Mouse (Mus musculus) heart, embryonic 14.5 days (tissue): ENCODE measurements around the gene Podxl2. TPM values are rescaled to one million over a fixed set of nuclear protein-coding genes. Genes with fewer than 3 reads are reported as not detected.

Experiments used
- ATAC-seq: fragments of 200-750 bp; cut with Nextera tagmentation; 2 replicates; pipeline ENCODE4 v1.8.0; 2017; ENCODE audit warnings: low read depth, moderate TSS enrichment; ENCODE audit not compliant: insufficient number of reproducible peaks, insufficient read depth, low FRiP score
- H3K27ac ChIP-seq, 2 experiments: fragments of 200-500 bp in 1 of 2; fragments of 300-500 bp in 1 of 2; sonication (generic) in 1 of 2; replicated peaks in 1 of 2; 2 replicates each; pipeline ENCODE4 v1.5.1; 2012 to 2014; ENCODE audit warnings: low read depth in 2 of 2, low read length in 2 of 2, control low read depth in 1 of 2, mild to moderate bottlenecking in 1 of 2, mixed read lengths in 1 of 2; ENCODE audit not compliant: control insufficient read depth in 1 of 2, insufficient read depth in 1 of 2
- H3K27me3 ChIP-seq: fragments of 300-500 bp; sonication (generic); 2 replicates; pipeline ENCODE4 v1.6.1; 2014; ENCODE audit warnings: mild to moderate bottlenecking, low read length, control low read depth; ENCODE audit not compliant: control insufficient read depth, insufficient read depth
- H3K36me3 ChIP-seq: fragments of 300-500 bp; sonication (generic); 2 replicates; pipeline ENCODE4 v1.6.1; 2014; ENCODE audit warnings: mild to moderate bottlenecking, control low read depth, low read length, mixed read lengths; ENCODE audit not compliant: control insufficient read depth, insufficient read depth
- H3K4me1 ChIP-seq, 2 experiments: fragments of 200-500 bp in 1 of 2; fragments of 300-500 bp in 1 of 2; sonication (generic) in 1 of 2; 2 replicates each; pipeline ENCODE4 v1.6.1; 2012 to 2014; ENCODE audit warnings: low read length in 2 of 2, control low read depth in 1 of 2, mixed read lengths in 1 of 2; ENCODE audit not compliant: control insufficient read depth in 2 of 2, insufficient read depth in 2 of 2
- H3K4me2 ChIP-seq: fragments of 300-500 bp; sonication (generic); 2 replicates; pipeline ENCODE4 v1.6.1; 2014; ENCODE audit warnings: mild to moderate bottlenecking, low read length
- H3K4me3 ChIP-seq, 2 experiments: fragments of 200-500 bp in 1 of 2; fragments of 300-500 bp in 1 of 2; sonication (generic) in 1 of 2; 2 replicates each; pipeline ENCODE4 v1.5.1; 2012 to 2014; ENCODE audit warnings: low read length in 2 of 2, mild to moderate bottlenecking in 2 of 2, control low read depth in 1 of 2, low read depth in 1 of 2, moderate library complexity in 1 of 2; ENCODE audit not compliant: control insufficient read depth in 1 of 2, insufficient read depth in 1 of 2
- H3K9ac ChIP-seq: fragments of 300-500 bp; sonication (generic); 2 replicates; pipeline ENCODE4 v1.6.1; 2014; ENCODE audit warnings: mild to moderate bottlenecking, low read length
- H3K9me3 ChIP-seq: fragments of 300-500 bp; sonication (generic); 2 replicates; pipeline ENCODE4 v1.6.1; 2016; ENCODE audit warnings: low read length, control low read depth; ENCODE audit not compliant: control insufficient read depth
- WGBS: fragments of 180-500 bp; shearing (Covaris S2); extraction: QIAGEN DNeasy Blood & Tissue Kit; methylation state at CpG from one replicate; pipeline ENCODE4 v1.1.7; 2014; 5-methylcytosine and 5-hydroxymethylcytosine counted together
- polyA plus RNA-seq: library from polyadenylated mRNA; unstranded; fragments of >200 nt; fragmentation: Nextera tagmentation; extraction: Ambion mirVana; gene quantifications from 2 replicates; pipeline ENCODE4 v1.2.1, GENCODE M21; 2014

Podxl2 gene
- polyA plus RNA-seq, 1 experiment from 2014 or later = 51.6 TPM

- H3K27ac ChIP-seq = no peak overlapping the region
- ATAC-seq = no peak
- no peak overlapping the region for H3K9ac ChIP-seq
- H3K9me3 ChIP-seq = no peaks in the 10 kb centered on the region
- WGBS = 82% methylated on average over 6 of the region's 6 CpGs
- H3K36me3 ChIP-seq = peaks cover 47% of the 10 kb centered on the region
- H3K4me2 ChIP-seq = no peak overlapping the region
- H3K4me1 ChIP-seq = peaks cover 15 to 31% of the 10 kb centered on the region in 2 experiments
- no peak overlapping the region for H3K4me3 ChIP-seq
- H3K27me3 ChIP-seq = no peaks in the 10 kb centered on the region
Observed at GRCm38 (mm10) chr6:88909151-88909550, 34.3 kb upstream of the Podxl2 start.

GRCm38 (mm10) chr6:88906369-88907108 lies 31.7 kb upstream of the Podxl2 start:
- H3K9me3 ChIP-seq = no peaks in the 10 kb centered on the region
- H3K36me3 ChIP-seq = peaks cover 36% of the 10 kb centered on the region
- no peak overlapping the region for H3K4me3 ChIP-seq
- WGBS = 14% methylated on average over 16 of the region's 16 CpGs
- no peak overlapping the region; the same call in 1 of the 2 replicates for H3K9ac ChIP-seq
- H3K27ac ChIP-seq = no peak overlapping the region
- H3K27me3 ChIP-seq = no peaks in the 10 kb centered on the region
- peaks cover 19 to 40% of the 10 kb centered on the region in 2 experiments for H3K4me1 ChIP-seq
- 0 out of 2 replicates have a peak, but pooled peaks have one; percentile 26 for ATAC-seq
- H3K4me2 ChIP-seq = peak overlapping the region; percentile 46

DNA sequence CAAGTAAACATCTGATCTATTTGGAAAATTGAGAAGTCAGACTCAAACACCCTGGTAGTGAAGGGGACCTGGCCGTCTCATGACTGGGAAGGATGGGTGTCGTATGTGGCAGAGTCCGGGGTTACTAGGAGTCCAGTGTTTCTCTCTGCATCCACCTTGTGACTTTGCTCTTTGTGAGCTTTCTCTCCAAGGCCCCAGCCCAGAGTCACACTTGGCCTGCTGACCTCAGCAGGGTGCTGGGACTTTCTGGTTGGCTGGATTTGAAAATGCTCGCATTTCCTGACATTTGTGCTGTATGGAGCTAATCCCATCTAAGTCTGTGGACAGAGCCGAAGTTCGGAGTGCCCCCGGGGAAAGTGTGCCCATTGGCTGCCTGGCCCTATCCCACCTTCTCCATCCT lies 30.2 kb upstream of the Podxl2 start:
- ATAC-seq = no peak
- Histone ChIP-seq H3K4me1 (peaks cover 22 to 47% of the 10 kb centered on the region in 2 experiments), H3K27ac (no peak overlapping the region), H3K27me3 (no peaks in the 10 kb centered on the region), H3K4me3 (no peak overlapping the region), H3K4me2 (no peak overlapping the region), H3K9me3 (no peaks in the 10 kb centered on the region), H3K9ac (no peak overlapping the region), H3K36me3 (peaks cover 27% of the 10 kb centered on the region)
- WGBS = 88% methylated on average over 7 of the region's 7 CpGs

GRCm38 (mm10) chr6:88904456-88904974 lies 29.7 kb upstream of the Podxl2 start:
- ATAC-seq = no peak
- WGBS = 70% methylated on average over 4 of the region's 4 CpGs
- H3K9me3 ChIP-seq = no peaks in the 10 kb centered on the region
- H3K36me3 ChIP-seq = peaks cover 22% of the 10 kb centered on the region
- no peak overlapping the region for H3K4me3 ChIP-seq
- no peak overlapping the region for H3K27ac ChIP-seq
- peaks cover 22 to 47% of the 10 kb centered on the region in 2 experiments for H3K4me1 ChIP-seq
- no peak overlapping the region for H3K9ac ChIP-seq
- no peak overlapping the region for H3K4me2 ChIP-seq
- no peaks in the 10 kb centered on the region for H3K27me3 ChIP-seq

DNA sequence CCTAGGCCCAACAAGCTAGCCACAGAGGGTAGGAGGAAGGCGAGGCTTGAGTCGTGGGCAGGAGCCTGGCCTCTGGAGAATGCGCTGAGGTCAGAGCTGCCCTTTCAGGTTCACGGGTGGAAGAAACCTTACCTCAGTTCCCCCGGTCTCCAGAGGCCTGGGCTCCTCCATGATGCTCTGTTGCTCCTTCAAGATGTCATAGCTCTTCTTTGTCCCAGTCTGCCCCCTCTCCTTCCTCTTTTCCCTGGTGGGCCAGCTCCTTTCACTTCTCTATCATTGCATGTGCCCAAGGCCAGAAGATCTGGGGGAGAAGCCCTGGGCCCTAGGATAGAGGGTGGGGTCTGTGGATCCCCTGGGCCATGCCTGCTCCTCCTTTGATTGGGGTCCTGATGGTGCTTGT lies 28.9 kb upstream of the Podxl2 start:
- peaks cover 22 to 50% of the 10 kb centered on the region in 2 experiments for H3K4me1 ChIP-seq
- no peaks in the 10 kb centered on the region for H3K27me3 ChIP-seq
- ATAC-seq = no peak
- H3K4me2 ChIP-seq = peak overlapping the region; percentile 97
- peak overlapping the region; percentile 86 for H3K9ac ChIP-seq
- WGBS = 75% methylated on average over 5 of the region's 5 CpGs
- H3K36me3 ChIP-seq = peaks cover 14% of the 10 kb centered on the region
- H3K27ac ChIP-seq = no peak overlapping the region
- peak overlapping the region in 1 of 2 experiments; percentile 91; a peak in 1 of 4 replicates for H3K4me3 ChIP-seq
- H3K9me3 ChIP-seq = no peaks in the 10 kb centered on the region

- Histone ChIP-seq H3K27ac (peak within 1 kb of the TSS; percentile 95), H3K9me3 (no peaks in the 10 kb centered on the region), H3K4me1 (peaks cover 22 to 58% of the 10 kb centered on the region in 2 experiments), H3K4me2 (peak within 1 kb of the TSS; percentile 97), H3K36me3 (no peaks in the 10 kb centered on the region; the same call in 1 of the 2 replicates), H3K27me3 (no peaks in the 10 kb centered on the region), H3K4me3 (peak within 1 kb of the TSS; percentile 83 to 91), H3K9ac (peak within 1 kb of the TSS; percentile 86)
- peak; percentile 81 for ATAC-seq
- WGBS = under 1% methylated on average over 66 of the region's 66 CpGs
Observed at GRCm38 (mm10) chr6:88901947-88902820, 27.3 kb upstream of the Podxl2 start, which contains the start of gene Tpra1. Gene Tpra1 (plus strand): TSS chr6:88902251.

GRCm38 (mm10) chr6:88901471-88901870 lies 26.6 kb upstream of the Podxl2 start:
- WGBS = 7% methylated on average over 5 of the region's 5 CpGs
- no peaks in the 10 kb centered on the region for H3K9me3 ChIP-seq
- peak overlapping the region; percentile 97 for H3K4me2 ChIP-seq
- peak overlapping the region; percentile 78 to 91 for H3K4me3 ChIP-seq
- ATAC-seq = no peak
- H3K4me1 ChIP-seq = peaks cover 22 to 58% of the 10 kb centered on the region in 2 experiments
- H3K36me3 ChIP-seq = peaks cover 5% of the 10 kb centered on the region; the same call in 1 of the 2 replicates
- H3K27me3 ChIP-seq = no peaks in the 10 kb centered on the region
- H3K27ac ChIP-seq = peak overlapping the region; percentile 67 to 95
- peak overlapping the region; percentile 86 for H3K9ac ChIP-seq
